Mouse (Mus musculus) CH12.LX (cell line): ENCODE data around the gene Cep70.

Experiments
- CHD1 ChIP-seq: IDR thresholded peaks from 2 replicates; pipeline ENCODE4 v1.6.1; 2012; ENCODE audit warnings: low read depth, low read length, improper control_type of control experiment, inconsistent platforms
- CHD2 ChIP-seq: IDR thresholded peaks from 2 replicates; pipeline ENCODE4 v1.6.1; 2011; ENCODE audit warnings: low read length, improper control_type of control experiment
- CTCF ChIP-seq, 2 experiments: IDR thresholded peaks in 1 of 2; conservative IDR thresholded peaks in 1 of 2; 2 replicates each; pipeline ENCODE4 v1.5.1; 2011 to 2012; ENCODE audit warnings: low read depth in 2 of 2, low read length in 2 of 2, improper control_type of control experiment in 1 of 2, inconsistent platforms in 1 of 2, mild to moderate bottlenecking in 1 of 2, moderate library complexity in 1 of 2
- ETS1 ChIP-seq: conservative IDR thresholded peaks from 2 replicates; pipeline ENCODE4 v1.6.1; 2012; ENCODE audit warnings: low read depth, mild to moderate bottlenecking, inconsistent platforms, low read length, improper control_type of control experiment, moderate library complexity
- GABPA ChIP-seq: IDR thresholded peaks from 2 replicates; pipeline ENCODE4 v1.6.1; 2012; ENCODE audit warnings: low read depth, low read length, improper control_type of control experiment, inconsistent platforms; ENCODE audit not compliant: insufficient replicate concordance
- NELFE ChIP-seq: IDR thresholded peaks from 2 replicates; pipeline ENCODE4 v1.6.1; 2011; ENCODE audit warnings: low read depth, low read length, improper control_type of control experiment
- SIN3A ChIP-seq: IDR thresholded peaks from 2 replicates; pipeline ENCODE4 v1.6.1; 2012; ENCODE audit warnings: low read length, improper control_type of control experiment, inconsistent platforms
- SMC3 ChIP-seq: IDR thresholded peaks from 2 replicates; pipeline ENCODE4 v1.6.1; 2011; ENCODE audit warnings: low read depth, low read length, improper control_type of control experiment

- TF ChIP-seq CTCF (conservative IDR thresholded peaks at IDR 0.05 in 1 of 2, IDR thresholded peaks at IDR 0.05 in 1 of 2; ENCODE audit: low read depth in 2 of 2, low read length in 2 of 2) (no peak), NELFE (no peak), SMC3 (no peak), GABPA (no peak), ETS1 (no peak), SIN3A (no peak), CHD2 (no peak), CHD1 (no peak)
Measured at GRCm38 (mm10) chr9:99229450-99229849, 13.7 kb upstream of the Cep70 start.
